Mouse (Mus musculus) cerebellum, adult (tissue): ENCODE data around the gene Clstn1.

Source experiments
- ATAC-seq: cut with Nextera tagmentation; 2 replicates; pipeline ENCODE4 v1.9.2; 2017; ENCODE audit warnings: mild to moderate bottlenecking, moderate library complexity, mixed read lengths; ENCODE audit not compliant: insufficient number of reproducible peaks, low FRiP score, low TSS enrichment

Clstn1 gene

GRCm38 (mm10) chr4:149626809-149627208, 40.5 kb downstream of the Clstn1 start:
- no peak for ATAC-seq

- ATAC-seq, result peak; percentile 61; the same call in 1 of the 2 replicates
These were observed 42.1 kb downstream of the Clstn1 start for GRCm38 (mm10) chr4:149628372-149628771.

GRCm38 (mm10) chr4:149628810-149629209, 42.5 kb downstream of the Clstn1 start:
- no peak for ATAC-seq

GRCm38 (mm10) chr4:149632670-149633307, 46.5 kb downstream of the Clstn1 start:
- no peak for ATAC-seq

GRCm38 (mm10) chr4:149634157-149634556, 47.9 kb downstream of the Clstn1 start:
- ATAC-seq, result no peak

- no peak for ATAC-seq
These were observed 48.7 kb downstream of the Clstn1 start for GRCm38 (mm10) chr4:149634966-149635365.

- ATAC-seq, result no peak
These were observed 49.7 kb downstream of the Clstn1 start for GRCm38 (mm10) chr4:149635915-149636415.

GRCm38 (mm10) chr4:149637942-149638341, 51.7 kb downstream of the Clstn1 start:
- ATAC-seq, result no peak

- ATAC-seq, result no peak
These were observed 54.6 kb downstream of the Clstn1 start for GRCm38 (mm10) chr4:149640831-149641230.

- no peak for ATAC-seq
These were observed 55.1 kb downstream of the Clstn1 start for GRCm38 (mm10) chr4:149641400-149641799.

GRCm38 (mm10) chr4:149641956-149642355, 55.7 kb downstream of the Clstn1 start:
- ATAC-seq, result no peak

- ATAC-seq, result no peak
These were observed 59.5 kb downstream of the Clstn1 start for GRCm38 (mm10) chr4:149645761-149646160.

GRCm38 (mm10) chr4:149648031-149648805, 62.0 kb downstream of the Clstn1 start:
- no peak for ATAC-seq

GRCm38 (mm10) chr4:149650493-149651193, 64.4 kb downstream of the Clstn1 start:
- 0 out of 2 replicates have a peak, but pooled peaks have one; percentile 31 for ATAC-seq

GRCm38 (mm10) chr4:149654232-149654631, 68.0 kb downstream of the Clstn1 start:
- ATAC-seq, result no peak

- no peak for ATAC-seq
These were observed 71.7 kb downstream of the Clstn1 start for GRCm38 (mm10) chr4:149657858-149658416.

GRCm38 (mm10) chr4:149659495-149660116, 73.3 kb downstream of the Clstn1 start:
- ATAC-seq, result no peak

GRCm38 (mm10) chr4:149660598-149660997, 74.3 kb downstream of the Clstn1 start:
- no peak for ATAC-seq

GRCm38 (mm10) chr4:149661967-149662589, 75.8 kb downstream of the Clstn1 start:
- ATAC-seq, result no peak
